Mouse (Mus musculus): Measurements from ENCODE around the gene Gatad1. TPM values are rescaled to one million over a fixed set of nuclear protein-coding genes. Genes with fewer than 3 reads are reported as not detected.
"Not testable (repeated sequence)": the region's sequence is repeated elsewhere in the genome, so short reads cannot be mapped to it uniquely, and the experiment has no call there.

Gene Gatad1
- 100 to 1,000 TPM in 1 of 2 experiments, 10 to 100 TPM in 1; 99.2 to 106 TPM for total RNA-seq (2021)

DNA sequence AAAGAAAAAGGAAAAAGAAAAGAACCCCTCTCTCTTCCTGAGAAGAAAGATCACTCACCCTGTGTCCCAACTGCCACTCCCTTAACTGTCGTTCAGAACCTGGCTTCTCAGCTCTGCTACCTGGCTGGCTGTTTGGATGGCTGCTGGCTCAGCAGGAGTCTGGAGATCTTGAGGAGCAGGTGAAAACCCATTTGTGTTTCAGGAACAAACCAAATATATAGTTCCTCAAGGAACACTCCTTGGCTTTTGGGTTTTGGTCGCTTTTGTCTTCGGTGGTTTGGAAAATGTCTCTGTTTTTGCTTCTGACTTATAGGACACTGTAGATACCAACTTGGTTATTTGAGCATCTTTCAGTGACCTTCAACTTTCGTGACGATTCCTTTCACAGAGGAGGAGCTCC, at the start of gene Gatad1:
Gene Gatad1, minus strand, starts transcription at position 101 of the 400 bp plus-strand sequence.
- intact Hi-C loops (cut with DNase I): no loop called here
- DNase-seq: no peak

DNA sequence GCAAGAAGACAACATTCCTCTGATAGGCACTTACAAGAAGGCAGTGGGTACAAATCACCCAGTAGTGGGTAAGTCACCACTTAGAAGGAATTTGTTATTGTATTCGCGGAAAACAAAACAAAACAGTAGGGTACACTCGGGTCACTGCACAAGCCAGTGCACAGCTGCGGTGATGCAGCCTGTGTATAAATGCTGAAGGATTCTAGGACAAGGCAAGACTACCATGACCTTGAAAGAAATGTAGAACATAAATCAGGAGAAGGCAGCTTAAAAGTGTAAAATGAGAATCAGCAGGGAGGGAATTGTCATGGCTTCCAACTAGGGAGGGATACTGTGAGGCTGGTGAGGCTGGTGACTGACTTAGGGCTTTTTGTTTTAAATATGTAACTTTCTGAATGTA, 45.2 kb upstream of the Gatad1 start:
- DNase-seq: no peak
- intact Hi-C loops (cut with DNase I): no loop called here

DNA sequence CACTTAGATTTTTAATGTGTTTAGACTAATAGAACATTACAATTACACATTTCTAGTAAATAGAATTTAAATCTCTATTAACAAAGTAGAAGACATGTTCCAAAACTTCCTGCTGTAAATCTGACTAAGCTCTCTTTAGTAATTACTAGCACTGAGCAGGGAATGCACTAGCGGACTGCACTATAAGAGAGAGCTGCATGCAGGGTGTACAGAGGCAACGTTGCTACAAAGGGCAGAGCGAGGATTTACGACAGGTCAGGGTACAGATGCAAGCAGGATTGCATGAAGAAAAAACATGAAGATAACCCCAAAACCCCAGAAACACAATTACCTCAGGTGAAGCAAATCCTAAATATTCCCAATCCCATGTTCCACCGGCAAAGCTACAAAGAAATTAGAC, 43.0 kb upstream of the Gatad1 start:
- DNase-seq: no peak
- intact Hi-C loops (cut with DNase I): no loop called here

DNA sequence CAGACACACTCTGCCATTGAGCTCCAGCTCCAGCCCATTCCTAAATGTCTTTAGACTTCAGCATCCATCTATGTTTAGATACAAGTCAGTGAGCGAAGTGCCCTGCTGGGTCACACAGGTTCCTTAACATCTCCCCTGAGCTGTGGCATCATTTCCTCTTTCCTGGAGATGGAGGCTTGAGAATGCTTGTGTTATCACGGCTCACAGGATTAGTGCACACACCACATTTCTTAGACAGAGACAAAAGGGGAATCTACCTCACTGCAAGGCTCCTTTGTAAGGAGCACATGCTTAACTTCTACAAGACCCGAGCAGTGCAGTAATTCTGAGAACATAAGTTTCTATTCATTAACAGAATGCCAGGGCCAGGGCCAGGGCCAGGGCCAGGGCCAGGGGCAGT, 39.0 kb upstream of the Gatad1 start:
- no peak for DNase-seq
- intact Hi-C loops (cut with DNase I): no loop called here

DNA sequence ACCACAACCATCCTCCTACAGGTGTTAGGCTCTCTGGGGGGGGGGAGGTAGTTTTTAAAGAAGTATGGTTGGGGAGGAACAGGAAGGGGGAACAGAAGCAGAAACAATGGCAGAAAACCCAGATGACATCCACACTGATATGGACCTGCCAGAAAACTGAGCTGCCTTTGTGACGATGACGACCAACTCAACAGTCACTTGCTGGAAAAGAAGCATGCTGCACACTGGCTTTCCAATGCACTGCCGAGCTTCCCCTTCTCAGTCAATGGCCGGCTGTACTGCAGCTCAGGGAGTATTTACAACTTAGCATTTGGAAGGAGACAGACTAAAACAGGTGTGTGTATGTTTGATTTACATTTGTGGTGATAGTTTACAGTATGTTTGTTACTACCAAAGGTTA, 38.2 kb upstream of the Gatad1 start:
- no peak for DNase-seq
- intact Hi-C loops (cut with DNase I): no loop called here

DNA sequence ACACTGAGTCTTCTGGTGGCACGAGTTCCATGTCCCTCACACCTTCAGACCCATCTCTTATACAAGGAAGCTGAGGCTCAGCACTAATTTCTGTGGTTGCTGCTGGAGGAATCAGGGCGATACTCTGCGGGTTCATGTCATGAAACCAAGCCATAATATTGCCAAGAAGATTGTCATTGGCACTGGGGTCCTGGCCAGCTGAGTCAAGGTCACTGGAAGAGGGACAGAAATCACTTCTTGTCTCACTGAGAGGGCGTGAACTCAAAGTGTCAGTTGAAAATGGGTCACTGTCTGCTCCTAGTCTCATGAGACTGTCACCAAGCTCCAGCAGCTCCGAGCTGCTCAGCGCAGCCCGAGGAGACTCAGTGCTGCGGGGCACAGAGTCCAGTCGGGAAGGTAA, 36.0 kb upstream of the Gatad1 start:
- intact Hi-C loops (cut with DNase I): no loop called here
- DNase-seq: no peak

DNA sequence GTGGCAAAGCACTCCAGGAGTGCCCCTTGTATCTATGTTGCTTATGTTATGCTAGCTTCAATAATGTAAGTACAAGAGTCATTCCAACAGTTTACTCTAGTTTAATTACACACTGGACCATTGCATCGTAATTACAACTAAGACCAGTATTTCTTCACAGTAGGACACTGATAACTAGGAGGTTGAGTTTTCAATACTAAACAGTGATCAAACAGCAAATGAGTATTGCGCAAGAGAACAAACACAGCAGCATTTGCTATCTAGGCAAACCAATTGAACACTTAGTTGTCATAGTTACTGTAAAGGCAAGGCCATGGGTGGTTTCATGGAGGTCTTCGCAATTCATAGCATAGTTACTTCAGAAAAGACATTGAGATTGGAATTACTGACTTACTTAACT, 34.3 kb upstream of the Gatad1 start:
- no peak for DNase-seq
- intact Hi-C loops (cut with DNase I): no loop called here

DNA sequence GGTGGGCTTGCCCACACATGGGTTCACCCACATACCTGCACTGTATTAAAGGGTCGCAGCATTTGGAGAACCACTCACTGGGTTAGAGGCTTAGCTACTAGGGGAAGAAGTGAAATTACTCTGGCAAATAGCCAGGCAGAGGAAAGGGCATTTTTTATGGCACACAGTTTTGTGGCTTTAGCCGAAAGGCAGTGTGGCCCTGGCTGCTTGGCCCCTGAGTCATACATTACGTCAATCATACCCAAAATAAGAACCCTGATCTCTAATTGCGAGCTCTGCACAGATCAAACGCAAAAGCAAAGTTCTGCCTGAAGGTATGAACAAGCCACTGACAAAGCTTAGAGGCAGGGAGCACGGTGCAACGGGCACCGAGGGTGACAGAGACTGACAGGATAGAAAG, 31.3 kb upstream of the Gatad1 start:
- no peak for DNase-seq
- intact Hi-C loops (cut with DNase I): no loop called here

DNA sequence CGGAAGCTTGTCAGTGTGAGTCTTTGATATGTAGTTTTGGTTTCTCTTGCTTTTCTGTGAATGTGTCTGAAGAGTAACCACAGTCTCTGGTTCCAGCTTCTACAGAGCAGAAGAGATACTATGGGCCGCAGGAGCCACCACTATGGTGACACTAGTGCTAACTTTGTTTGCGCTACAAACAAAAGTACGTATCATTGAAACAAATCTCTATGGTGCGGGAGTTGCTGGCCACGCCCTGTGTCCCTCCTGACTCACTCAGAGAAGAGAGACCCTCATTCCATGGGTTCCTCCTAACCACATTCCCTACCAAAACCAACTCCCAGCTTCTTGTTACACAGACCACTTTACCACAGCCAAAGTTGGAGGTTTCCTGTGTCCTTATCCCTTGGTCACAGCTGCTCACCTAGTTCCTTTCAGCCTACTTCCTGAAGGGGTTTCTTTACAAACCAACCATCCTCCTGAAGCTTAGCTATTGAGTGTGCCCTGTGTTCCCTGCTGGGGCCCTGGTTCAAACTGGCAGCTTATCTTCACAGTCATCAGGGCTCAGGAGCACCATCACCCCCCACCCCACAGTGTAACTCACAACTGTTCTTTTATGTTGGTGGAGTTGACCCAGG, 13.1 kb upstream of the Gatad1 start:
- intact Hi-C loops (cut with DNase I): no loop called here
- DNase-seq: no peak

DNA sequence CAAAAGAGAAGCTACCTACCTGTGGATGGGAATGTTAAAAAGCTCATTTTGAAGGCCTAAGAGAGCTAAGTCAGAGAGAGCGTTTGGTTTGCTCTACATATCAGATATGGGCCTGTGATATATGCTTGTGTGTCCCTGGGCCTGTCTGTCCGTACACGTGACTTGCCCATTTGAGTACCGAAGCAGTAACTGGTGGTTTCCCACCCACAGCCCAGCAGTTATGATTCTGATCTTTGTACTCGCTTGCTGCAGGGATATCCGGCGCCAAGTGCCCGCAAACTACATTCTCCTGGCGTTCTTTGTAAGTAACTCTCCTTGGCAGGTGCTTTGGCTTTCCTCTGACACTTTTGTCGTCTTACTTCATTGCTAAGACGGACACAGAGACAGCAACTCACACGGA, 9.6 kb upstream of the Gatad1 start:
- intact Hi-C loops (cut with DNase I): no loop called here
- DNase-seq: no peak

DNA sequence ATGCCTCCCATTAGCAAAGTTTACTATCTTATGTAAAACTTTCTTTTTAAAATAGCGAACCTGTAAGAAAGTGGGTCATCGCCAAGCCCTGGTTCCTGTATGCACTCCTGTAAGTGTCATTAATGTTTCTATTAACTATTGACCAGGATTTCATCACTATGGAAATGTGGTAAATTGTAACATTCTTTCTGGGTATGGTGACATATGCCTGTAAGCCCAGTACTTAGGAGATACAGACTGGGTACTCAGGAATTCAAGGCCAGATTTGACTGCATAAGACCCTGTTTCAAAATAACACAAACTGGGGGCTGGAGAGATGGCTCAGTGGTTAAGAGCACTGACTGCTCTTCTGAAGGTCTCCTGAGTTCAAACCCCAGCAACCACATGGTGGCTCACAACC, 8.2 kb upstream of the Gatad1 start:
- intact Hi-C loops (cut with DNase I): no loop called here
- DNase-seq: no peak

DNA sequence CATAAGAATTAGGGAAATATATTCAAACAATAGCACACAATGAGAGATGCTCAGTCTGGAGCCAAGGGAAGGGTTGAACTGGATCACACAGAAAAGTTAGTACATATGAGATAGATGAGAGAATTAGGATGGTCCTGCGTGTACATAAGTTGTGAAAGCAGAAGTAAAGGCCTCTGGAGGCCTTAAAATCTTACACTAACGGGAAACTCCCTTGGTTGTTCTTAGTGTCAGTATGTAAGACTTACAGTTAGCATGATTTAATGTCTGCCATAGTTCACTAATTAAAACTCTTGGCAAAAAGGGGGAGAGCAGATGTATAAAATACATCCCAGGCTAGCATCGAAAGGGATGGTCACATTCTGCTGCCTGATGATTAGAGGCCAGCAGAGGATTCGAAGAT, 3.2 kb downstream of the Gatad1 start:
- intact Hi-C loops (cut with DNase I): no loop called here

DNA sequence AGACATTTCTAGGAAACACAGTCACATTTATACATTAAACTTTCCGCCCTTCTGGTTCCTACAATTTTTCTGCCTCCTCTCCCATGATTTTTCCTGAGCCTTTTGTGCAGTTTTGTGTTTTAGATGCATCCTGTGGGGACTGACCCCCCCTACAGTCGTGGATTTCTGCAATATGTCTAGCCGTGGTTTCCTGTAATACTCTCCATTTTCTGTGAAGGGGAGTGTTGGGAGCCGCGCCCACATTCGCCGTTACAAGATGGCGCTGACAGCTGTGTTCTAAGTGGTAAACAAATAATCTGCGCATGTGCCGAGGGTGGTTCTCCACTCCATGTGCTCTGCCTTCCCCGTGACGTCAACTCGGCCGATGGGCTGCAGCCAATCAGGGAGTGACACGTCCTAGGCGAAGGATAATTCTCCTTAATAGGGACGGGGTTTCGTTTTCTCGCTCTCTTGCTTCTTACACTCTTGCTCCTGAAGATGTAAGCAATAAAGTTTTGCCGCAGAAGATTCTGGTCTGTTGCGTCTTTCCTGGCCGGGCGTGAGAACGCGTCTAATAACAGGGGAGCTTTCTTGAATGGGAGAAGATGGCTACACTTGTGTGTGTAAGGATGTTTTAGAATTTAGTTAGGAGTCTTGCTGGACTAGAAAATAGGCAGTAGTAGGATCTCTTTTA, 3.9 kb downstream of the Gatad1 start:
- intact Hi-C loops (cut with DNase I); DNase-seq: not testable (repeated sequence)

More for the DNA sequence above, 3.2 kb downstream of the Gatad1 start:
- DNase-seq: no peak

DNA sequence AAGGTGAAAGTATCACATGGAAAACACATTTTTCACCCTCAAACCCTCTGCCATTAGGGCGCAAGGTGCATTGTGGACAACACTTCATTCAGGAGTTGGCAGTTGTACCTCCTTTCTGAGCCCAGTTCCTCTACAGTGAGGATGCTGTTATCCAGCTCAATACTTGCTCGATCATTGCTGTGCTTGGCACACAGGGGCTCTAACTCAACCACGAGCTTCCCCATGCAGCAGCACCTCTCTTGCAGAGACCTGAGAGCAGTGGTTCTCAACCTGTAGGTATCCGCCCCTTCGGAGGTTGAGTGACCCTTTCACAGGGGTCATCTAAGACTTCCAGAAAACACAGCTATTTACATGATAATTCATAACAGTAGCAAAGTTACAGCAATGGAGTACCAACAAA, 5.4 kb downstream of the Gatad1 start:
- no peak for DNase-seq
- intact Hi-C loops (cut with DNase I): no loop called here

DNA sequence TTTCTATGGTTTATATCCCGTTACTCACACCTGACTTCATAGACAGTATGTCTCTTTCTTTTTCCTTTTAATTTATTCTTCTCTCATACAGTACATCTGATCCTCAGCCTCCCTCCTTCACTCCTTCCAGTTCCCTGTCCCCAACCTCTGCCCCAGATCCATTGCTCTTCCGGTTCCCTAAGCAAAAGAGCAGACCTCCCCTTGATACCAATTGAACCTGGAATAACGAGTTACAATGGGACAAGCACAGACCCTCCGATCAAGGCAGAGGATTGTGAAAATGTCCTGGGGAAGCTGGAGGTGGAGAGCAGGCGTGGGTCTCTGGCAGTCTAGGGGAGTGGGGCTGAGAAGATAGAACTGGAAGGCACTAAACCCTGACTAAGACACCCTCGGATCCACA, 6.1 kb downstream of the Gatad1 start, which contains the start of gene Tmbim7:
Gene Tmbim7, plus strand, starts transcription at position 301 of the 400 bp plus-strand sequence.
- no peak for DNase-seq
- intact Hi-C loops (cut with DNase I): no loop called here

DNA sequence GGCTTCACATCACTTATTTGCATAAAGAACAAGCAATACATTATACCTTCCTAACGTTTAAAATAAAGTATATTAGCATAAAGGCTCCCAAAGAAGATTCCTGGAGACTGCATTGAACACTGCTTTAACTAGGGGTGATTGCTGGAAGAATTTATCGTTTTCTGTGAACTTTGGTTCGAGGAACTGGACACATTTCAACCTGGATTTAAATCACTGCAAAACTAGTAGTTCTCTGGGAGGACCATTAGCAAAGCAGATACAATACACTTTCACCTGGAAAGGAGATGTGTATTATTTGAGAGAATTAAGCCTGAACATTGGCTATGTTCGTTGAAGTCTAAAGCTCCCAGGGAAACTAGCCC, 8.2 kb downstream of the Gatad1 start:
- intact Hi-C loops (cut with DNase I): loop anchor here (5.0 kb wide), 1 partner anchor 458 kb away; no protein-coding TSS in a partner anchor
- no peak for DNase-seq

DNA sequence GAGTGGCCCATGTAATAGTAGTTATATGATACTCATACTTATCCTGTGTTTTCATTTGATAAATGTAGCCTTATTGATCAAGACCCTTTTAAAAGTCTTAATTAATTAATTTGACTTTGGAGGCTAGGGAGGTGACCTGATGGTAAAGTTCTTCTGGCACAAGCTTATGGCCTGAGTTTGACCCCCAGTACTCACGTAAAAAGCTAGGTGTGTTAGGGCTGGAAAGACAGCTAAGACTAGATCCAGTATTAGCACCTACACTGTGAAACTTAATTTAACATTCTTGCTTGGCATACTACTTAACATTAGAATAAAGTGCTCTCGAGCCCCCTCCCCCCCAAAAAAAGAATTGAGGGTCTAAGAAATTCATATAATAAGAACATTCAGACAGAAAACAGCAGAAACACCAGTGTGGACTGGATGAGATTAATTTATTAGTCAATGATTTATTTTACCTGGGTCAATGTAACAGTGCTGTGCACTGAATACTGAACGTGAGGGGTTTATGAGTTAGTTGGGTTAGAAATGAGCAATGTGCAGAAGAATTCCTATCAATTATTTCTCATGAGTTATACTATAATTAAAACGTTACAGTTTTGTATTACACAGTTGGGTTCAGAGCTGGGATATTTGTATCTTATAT, 8.7 kb downstream of the Gatad1 start:
- DNase-seq: no peak

DNA sequence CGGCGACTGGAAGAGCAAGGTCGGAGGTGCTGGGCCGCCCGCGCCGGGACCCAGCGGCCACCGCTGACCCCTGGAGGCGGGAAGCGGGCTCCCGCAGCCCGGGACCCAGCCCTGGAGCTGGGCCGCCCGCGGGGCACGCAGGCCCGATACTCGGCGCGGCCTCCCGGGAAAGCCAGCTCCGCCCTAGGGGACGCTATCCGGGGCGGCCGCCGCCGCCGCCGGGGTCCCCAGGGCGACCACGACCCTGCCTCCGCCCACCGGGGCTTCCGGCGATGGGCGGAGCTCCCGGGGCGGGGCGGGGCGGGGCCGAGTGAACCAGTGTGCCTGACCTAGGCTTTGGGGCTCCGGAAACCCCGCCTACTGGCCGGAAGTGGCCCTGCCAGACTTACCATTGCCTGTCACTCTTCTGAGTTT, 9.3 kb downstream of the Gatad1 start:
- intact Hi-C loops (cut with DNase I): loop anchor here (2.0 to 5.0 kb wide), 2 partner anchors 155 to 460 kb away; partner anchors contain the start of genes Ankib1 and Krit1
- DNase-seq: peak; percentile 90 to 91

More for the DNA sequence above, 8.7 kb downstream of the Gatad1 start:
- intact Hi-C loops (cut with DNase I): loop anchor here (5.0 kb wide), 1 partner anchor 459 kb away; no protein-coding TSS in a partner anchor

DNA sequence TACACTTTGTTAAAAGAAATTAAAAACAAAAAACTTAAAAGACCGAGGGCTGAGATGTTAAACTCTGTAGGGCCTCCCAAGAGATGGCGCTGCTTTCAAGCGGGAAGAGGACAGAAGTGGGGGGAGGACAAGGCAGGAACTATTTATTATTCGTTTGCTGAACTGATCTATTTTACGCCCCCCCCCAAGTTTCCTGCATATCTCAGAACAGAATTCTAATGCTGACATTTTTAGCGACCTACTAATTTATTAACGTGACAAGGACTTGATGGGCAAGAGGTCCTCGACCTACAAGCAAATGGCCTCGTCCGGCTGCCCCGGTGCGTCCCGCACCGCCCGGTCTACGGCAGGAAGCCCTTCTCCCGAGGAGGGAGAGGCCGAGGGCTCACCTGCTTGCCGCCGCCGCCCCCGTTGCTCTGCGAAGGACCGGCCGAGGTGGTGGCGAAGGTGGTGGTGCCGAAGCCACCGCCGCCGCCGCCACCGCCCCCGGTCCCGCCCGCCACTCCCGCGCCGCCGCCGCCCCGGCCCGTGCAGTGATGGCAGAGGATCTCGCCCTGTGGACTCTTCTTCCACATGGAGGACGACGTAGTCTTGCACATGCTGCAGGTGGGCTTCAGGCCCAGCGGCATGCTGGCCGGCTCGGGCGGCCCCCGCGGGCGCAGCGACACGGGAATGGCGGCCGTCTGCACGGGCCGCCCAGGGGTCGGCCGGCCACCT, 9.8 kb downstream of the Gatad1 start:
- intact Hi-C loops (cut with DNase I): loop anchor here (2.0 to 5.0 kb wide), 2 partner anchors 156 to 460 kb away; partner anchors contain the start of genes Ankib1 and Krit1
- DNase-seq: peak; percentile 62 to 66

DNA sequence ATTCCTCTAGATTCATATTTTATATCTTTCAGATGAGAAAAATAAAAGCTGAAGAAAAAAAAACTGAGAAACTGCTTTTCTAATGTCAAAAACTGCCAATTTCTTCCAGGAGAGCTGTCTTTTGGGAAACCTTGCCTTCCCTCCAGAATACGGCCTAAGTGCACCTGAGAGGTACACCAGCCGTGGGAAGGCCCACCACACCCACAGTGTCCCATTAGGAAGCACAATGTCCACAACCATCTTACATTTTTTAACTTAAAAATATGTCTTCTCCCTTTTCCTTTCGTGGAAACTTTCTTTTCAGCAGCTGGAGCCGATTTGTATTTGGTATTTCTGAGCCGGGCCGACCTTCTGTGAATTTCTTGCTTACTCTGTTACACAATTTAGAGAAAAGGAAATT, 10.4 kb downstream of the Gatad1 start:
- intact Hi-C loops (cut with DNase I): loop anchor here (2.0 to 5.0 kb wide), 2 partner anchors 156 to 461 kb away; partner anchors contain the start of genes Ankib1 and Krit1
- peak in 1 of 2 experiments; percentile 4 for DNase-seq

DNA sequence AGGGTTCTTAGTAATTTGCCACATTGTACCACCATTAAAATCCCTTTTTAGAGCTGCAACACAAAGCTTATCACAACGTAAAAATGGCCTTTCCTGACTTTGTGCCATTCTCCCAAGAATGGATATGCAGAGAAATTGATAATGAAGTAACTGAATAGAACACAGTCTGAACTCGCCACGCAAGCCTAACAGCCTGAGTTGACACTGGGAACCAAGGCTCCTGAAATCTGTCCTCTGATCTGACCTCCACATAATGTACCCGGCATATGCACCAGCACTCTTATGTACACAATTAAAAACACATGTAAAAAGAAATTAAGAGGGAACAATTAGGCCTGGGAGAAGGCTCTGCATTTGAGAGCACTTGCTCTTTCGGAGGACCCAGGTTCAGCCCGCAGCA, 11.7 kb downstream of the Gatad1 start:
- DNase-seq: no peak
- intact Hi-C loops (cut with DNase I): loop anchor here (5.0 kb wide), 1 partner anchor 462 kb away; no protein-coding TSS in a partner anchor

Data from heart, postnatal 10 days (tissue).